Comparison of ENCODE assay signal across 8 mouse cellular contexts in genomic region chr10:20776640-20777413, GRCm38 (mm10). TPM values are rescaled to one million over a fixed set of nuclear protein-coding genes. Genes with fewer than 3 reads are reported as not detected.
DNase-seq lines count a peak whose midpoint lies in the region.

No protein-coding gene starts in this region.

- DNase-seq in adrenal gland, postnatal 14 days: peak; percentile 14
- DNase-seq in adrenal gland, adult 18-20 months (ENCODE audit: low spot score in 2 of 2): no peak
- DNase-seq in kidney, postnatal 10 days: peak; percentile 28
- DNase-seq in kidney, adult 8-10 months: no peak
- DNase-seq in c-Kit-positive CD71-positive TER-119-positive erythroid progenitor cells, embryonic 14.5 days (ENCODE audit: low spot score): peak; percentile 3
- DNase-seq in lung, postnatal 36 days: peak; percentile 35
- no peak for DNase-seq in layer of hippocampus, adult 18-20 months (ENCODE audit: low spot score in 2 of 2)
- no peak for DNase-seq in cerebellum, postnatal 25 days

RNA-seq across cellular contexts. Expression of gene Pde7b, which starts 51.9 kb away (rescaled TPM):
- total RNA-seq in adrenal gland, postnatal 14 days (2021): 17.4 and 19.0 TPM in 2 replicates
- 10 to 100 TPM; 13.0 to 14.0 TPM for total RNA-seq in adrenal gland, adult 18-20 months (2021)
- total RNA-seq in layer of hippocampus, adult 18-20 months (2021): 10 to 100 TPM; 21.2 to 27.0 TPM

Comparison
In these comparisons a context has a peak if more than half of its experiments do, and no peak if none do; other contexts are left out.
1. DNase-seq: peak in adrenal gland, postnatal 14 days (single experiment), kidney, postnatal 10 days (single experiment), c-Kit-positive CD71-positive TER-119-positive erythroid progenitor cells, embryonic 14.5 days (single experiment) and lung, postnatal 36 days (single experiment); none in adrenal gland, adult 18-20 months (0 of 2), kidney, adult 8-10 months (0 of 2), layer of hippocampus, adult 18-20 months (0 of 2) and cerebellum, postnatal 25 days (0 of 2).